Mouse (Mus musculus) hindbrain, postnatal 0 days (tissue): ENCODE results near the gene Cib2. TPM values are rescaled to one million over a fixed set of nuclear protein-coding genes. Genes with fewer than 3 reads are reported as not detected.
A peak's percentile ranks its signal among the peaks of the same experiment; 100 is the strongest.
"Not testable (repeated sequence)": the region's sequence is repeated elsewhere in the genome, so short reads cannot be mapped to it uniquely, and the experiment has no call there.

Source experiments
- ATAC-seq: fragments of 200-750 bp; cut with Nextera tagmentation; 2 replicates; pipeline ENCODE4 v1.8.0; 2017; ENCODE audit warnings: mild to moderate bottlenecking, moderate TSS enrichment, moderate library complexity
- DNase-seq: peaks from one replicate; pipeline ENCODE4 v3.0.0-alpha.2; 2015; ENCODE audit warnings: low spot score
- H3K27ac ChIP-seq: fragments of 300-500 bp; sonication (generic); 2 replicates; pipeline ENCODE4 v1.5.1; 2014; ENCODE audit warnings: mild to moderate bottlenecking
- H3K27me3 ChIP-seq: fragments of 300-500 bp; sonication (generic); 2 replicates; pipeline ENCODE4 v1.6.1; 2014; ENCODE audit warnings: low read length, mixed read lengths; ENCODE audit not compliant: insufficient read depth
- H3K36me3 ChIP-seq: fragments of 300-500 bp; sonication (generic); 2 replicates; pipeline ENCODE4 v1.6.1; 2014; ENCODE audit warnings: low read length, mixed read lengths; ENCODE audit not compliant: insufficient read depth
- H3K4me1 ChIP-seq: fragments of 300-500 bp; sonication (generic); 2 replicates; pipeline ENCODE4 v1.6.1; 2014; ENCODE audit warnings: antibody characterized with exemption, low read length, mixed read lengths; ENCODE audit not compliant: insufficient read depth
- H3K4me2 ChIP-seq: fragments of 300-500 bp; sonication (generic); 2 replicates; pipeline ENCODE4 v1.6.1; 2014; ENCODE audit warnings: low read depth, mild to moderate bottlenecking, low read length, moderate library complexity, mixed read lengths
- H3K4me3 ChIP-seq: fragments of 300-500 bp; sonication (generic); 2 replicates; pipeline ENCODE4 v1.5.1; 2014; ENCODE audit warnings: low read length
- H3K9ac ChIP-seq: fragments of 300-500 bp; sonication (generic); replicated peaks from 2 replicates; pipeline ENCODE4 v1.6.1; 2014; ENCODE audit warnings: mild to moderate bottlenecking, low read length, moderate library complexity, mixed read lengths
- H3K9me3 ChIP-seq: fragments of 300-500 bp; sonication (generic); 2 replicates; pipeline ENCODE4 v1.6.1; 2016; ENCODE audit warnings: low read length, mixed read lengths
- CTCF ChIP-seq: IDR thresholded peaks from 2 replicates; pipeline ENCODE4 v1.5.1; 2016; ENCODE audit warnings: antibody characterized with exemption, control low read depth, low read depth
- WGBS: fragments of 180-500 bp; shearing (Covaris S2); extraction: QIAGEN DNeasy Blood & Tissue Kit; methylation state at CpG from one replicate; pipeline ENCODE4 v1.1.7; 2014; 5-methylcytosine and 5-hydroxymethylcytosine counted together
- polyA plus RNA-seq: library from polyadenylated mRNA; unstranded; fragments of >200 nt; fragmentation: Nextera tagmentation; extraction: Ambion mirVana; gene quantifications from 2 replicates; pipeline ENCODE4 v1.2.1, GENCODE M21; 2015
- total RNA-seq: library from RNA; depleted of rRNA; stranded (reverse); fragments of >200 nt; gene quantifications from 2 replicates; pipeline ENCODE4 v1.2.3, GENCODE M21; 2014; rRNA removed

Gene Cib2
- total RNA-seq (43.4 and 53.8 TPM in 2 replicates), polyA plus RNA-seq (88.1 and 89.9 TPM in 2 replicates)

DNA sequence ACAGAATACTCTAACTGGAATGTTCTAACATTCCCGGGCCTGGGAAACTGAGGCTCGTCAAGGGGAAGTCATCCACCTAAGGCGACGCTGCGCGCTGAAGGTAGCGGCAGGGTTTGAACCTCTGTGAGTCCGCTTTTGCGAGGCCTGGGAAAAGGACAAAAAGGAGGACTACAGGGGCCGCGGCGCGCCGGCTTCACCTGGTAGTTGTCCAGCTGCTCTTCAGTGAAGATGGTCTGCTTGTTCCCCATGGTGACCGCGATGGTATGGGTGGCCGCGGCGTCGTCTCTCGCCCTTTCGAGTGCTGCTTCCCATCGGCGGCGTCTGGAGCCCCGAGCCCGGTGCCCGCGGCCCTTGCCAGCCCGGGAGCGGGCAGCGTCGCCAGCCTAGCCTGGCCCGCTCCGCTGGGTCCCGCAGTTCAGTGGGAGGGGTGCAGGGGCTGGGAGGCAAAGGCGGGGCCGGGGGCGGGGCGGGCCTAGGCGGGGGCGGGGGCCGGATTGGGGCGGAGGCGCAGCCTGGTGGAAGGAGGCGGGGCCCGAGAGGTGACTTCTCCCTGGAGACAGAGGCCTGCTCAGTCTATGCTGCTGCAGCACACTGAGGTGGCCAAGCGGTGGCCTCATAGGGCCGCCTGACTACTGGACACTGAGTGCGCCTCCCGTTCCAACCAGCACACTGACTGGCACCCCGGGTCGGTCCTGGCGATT is at the start of gene Cib2:
TSS of gene Cib2 (minus strand) at position 448 of the 701 bp plus-strand sequence.
- H3K9me3 ChIP-seq: no peaks in the 10 kb centered on the region
- H3K36me3 ChIP-seq: no peaks in the 10 kb centered on the region
- H3K4me2 ChIP-seq: peak within 1 kb of the TSS; percentile 77
- no peaks in the 10 kb centered on the region for H3K27me3 ChIP-seq
- peak; percentile 50 for TF ChIP-seq CTCF
- peak within 1 kb of the TSS; percentile 71 for H3K9ac ChIP-seq
- no peaks in the 10 kb centered on the region for H3K4me1 ChIP-seq
- peak within 1 kb of the TSS; percentile 41; the same call in 1 of the 2 replicates for H3K27ac ChIP-seq
- peak; percentile 91 for DNase-seq
- H3K4me3 ChIP-seq: peak within 1 kb of the TSS; percentile 45
- WGBS: 1% methylated on average over 51 of the region's 54 CpGs
- peak; percentile 98 for ATAC-seq

- H3K27me3 ChIP-seq: no peaks in the 10 kb centered on the region
- no peaks in the 10 kb centered on the region for H3K4me1 ChIP-seq
- peak; percentile 66 for TF ChIP-seq CTCF
- no peak for ATAC-seq
- H3K27ac ChIP-seq: no peak overlapping the region
- H3K9ac ChIP-seq: no peak overlapping the region
- H3K9me3 ChIP-seq: no peaks in the 10 kb centered on the region
- H3K4me3 ChIP-seq: no peak overlapping the region
- 49% methylated on average over 4 of the region's 4 CpGs for WGBS
- peaks cover 33% of the 10 kb centered on the region; the same call in 1 of the 2 replicates for H3K36me3 ChIP-seq
- DNase-seq: peak; percentile 66
- no peak overlapping the region for H3K4me2 ChIP-seq
Observed at GRCm38 (mm10) chr9:54604886-54605285, 44.9 kb upstream of the Cib2 start.

DNA sequence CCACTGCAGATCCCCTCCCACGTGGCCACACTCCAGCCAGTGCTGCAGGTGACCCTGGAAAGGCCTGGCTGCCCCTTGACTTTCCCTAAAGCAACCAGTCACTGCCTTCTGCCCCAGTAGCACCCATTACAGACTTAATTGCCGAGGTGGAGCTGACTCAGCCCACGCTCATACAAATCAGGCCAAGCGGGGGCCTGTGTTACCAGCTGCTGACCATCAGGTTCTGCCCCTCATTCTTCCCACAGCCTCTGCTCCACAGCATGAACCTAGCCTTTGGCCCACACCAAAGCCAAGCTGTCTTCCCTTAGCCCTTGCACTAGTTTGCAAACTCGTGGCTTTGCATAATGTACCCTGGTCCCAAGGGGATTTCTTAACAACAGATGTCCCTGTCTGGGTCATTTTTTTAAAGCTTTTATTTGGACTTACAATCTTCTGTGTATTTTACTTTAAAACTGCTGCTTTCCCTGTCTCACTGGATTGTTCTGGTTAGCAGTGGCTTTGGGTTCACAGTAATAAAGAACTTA is 44.2 kb upstream of the Cib2 start:
- TF ChIP-seq CTCF: no peak
- Histone ChIP-seq H3K4me2 (no peak overlapping the region), H3K27ac (no peak overlapping the region), H3K9ac (no peak overlapping the region), H3K36me3 (peaks cover 40% of the 10 kb centered on the region; the same call in 1 of the 2 replicates), H3K4me3 (no peak overlapping the region), H3K4me1 (no peaks in the 10 kb centered on the region), H3K27me3 (no peaks in the 10 kb centered on the region), H3K9me3 (no peaks in the 10 kb centered on the region)
- 62% methylated on average over 5 of the region's 5 CpGs for WGBS
- DNase-seq (no peak), ATAC-seq (no peak)

- H3K4me2 ChIP-seq: no peak overlapping the region
- WGBS: 81% methylated on average over 7 of the region's 7 CpGs
- no peaks in the 10 kb centered on the region for H3K4me1 ChIP-seq
- H3K27me3 ChIP-seq: no peaks in the 10 kb centered on the region
- ATAC-seq (no peak), DNase-seq (no peak)
- H3K9me3 ChIP-seq: no peaks in the 10 kb centered on the region
- H3K36me3 ChIP-seq: peaks cover 53% of the 10 kb centered on the region
- no peak overlapping the region for H3K4me3 ChIP-seq
- TF ChIP-seq CTCF: no peak
- H3K27ac ChIP-seq: no peak overlapping the region
- H3K9ac ChIP-seq: no peak overlapping the region
Observed at GRCm38 (mm10) chr9:54602916-54603315, 42.9 kb upstream of the Cib2 start.

DNA sequence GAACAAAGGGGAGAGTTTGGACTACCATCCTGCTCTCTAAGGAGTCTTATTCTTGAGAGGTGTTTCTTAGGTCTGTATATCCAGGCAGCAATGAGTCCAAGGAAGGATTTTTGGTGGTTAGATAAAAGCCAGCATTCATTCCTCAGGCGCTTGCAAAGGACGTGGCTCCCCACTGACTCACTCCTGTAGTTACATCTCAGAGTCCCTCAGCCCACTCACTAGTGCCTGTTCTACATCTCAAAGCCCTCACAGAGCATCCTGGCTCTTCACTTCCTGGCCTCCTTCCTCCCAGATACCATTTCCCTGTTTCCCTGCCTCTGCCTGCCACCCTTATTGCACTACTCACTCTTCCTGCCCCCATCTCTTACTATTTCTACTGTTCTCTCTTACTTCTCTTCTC is 42.4 kb upstream of the Cib2 start:
- TF ChIP-seq CTCF: no peak
- H3K4me2 ChIP-seq: no peak overlapping the region
- H3K27ac ChIP-seq: no peak overlapping the region
- no peaks in the 10 kb centered on the region for H3K4me1 ChIP-seq
- H3K36me3 ChIP-seq: peaks cover 58% of the 10 kb centered on the region
- H3K4me3 ChIP-seq: no peak overlapping the region
- WGBS: 69% methylated on average over 2 of the region's 2 CpGs
- ATAC-seq (no peak), DNase-seq (no peak)
- no peak overlapping the region for H3K9ac ChIP-seq
- H3K9me3 ChIP-seq: no peaks in the 10 kb centered on the region
- no peaks in the 10 kb centered on the region for H3K27me3 ChIP-seq

- Histone ChIP-seq H3K9me3 (no peaks in the 10 kb centered on the region), H3K27ac (no peak overlapping the region), H3K4me1 (no peaks in the 10 kb centered on the region), H3K27me3 (no peaks in the 10 kb centered on the region), H3K9ac (no peak overlapping the region), H3K4me3 (no peak overlapping the region), H3K36me3 (peaks cover 78% of the 10 kb centered on the region), H3K4me2 (no peak overlapping the region)
- 95% methylated on average over 15 of the region's 15 CpGs for WGBS
- no peak for ATAC-seq
- DNase-seq: no peak
- TF ChIP-seq CTCF: no peak
Observed at GRCm38 (mm10) chr9:54596752-54597465, 36.9 kb upstream of the Cib2 start.

DNA sequence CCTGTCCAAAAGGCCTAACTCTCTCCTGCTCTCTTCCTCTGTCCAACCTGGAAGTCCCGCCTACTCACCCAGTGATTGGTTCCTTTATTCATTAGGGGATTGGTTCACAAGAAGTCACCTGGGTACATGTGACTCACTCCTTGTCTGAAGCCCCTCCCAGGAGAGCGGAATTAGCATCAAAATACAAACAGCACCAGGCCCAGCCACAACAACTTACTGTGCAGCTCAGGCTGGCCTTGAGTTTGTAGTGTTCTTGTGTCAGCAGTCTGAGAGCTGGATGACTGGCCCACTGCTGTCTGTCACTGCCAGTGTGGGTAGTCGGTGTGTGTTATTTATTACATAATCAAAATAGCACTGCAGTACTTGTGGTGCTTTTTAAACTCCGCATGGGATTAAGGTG is 33.6 kb upstream of the Cib2 start:
- 75% methylated on average over 4 of the region's 4 CpGs for WGBS
- not testable (repeated sequence) for ATAC-seq, H3K4me1 ChIP-seq, H3K27me3 ChIP-seq, DNase-seq, H3K9ac ChIP-seq, H3K4me2 ChIP-seq, H3K9me3 ChIP-seq, H3K27ac ChIP-seq, H3K4me3 ChIP-seq
- peaks cover 51% of the 10 kb centered on the region for H3K36me3 ChIP-seq
